Mouse (Mus musculus) CH12.LX (cell line): ENCODE results near the gene BC052040. TPM values are rescaled to one million over a fixed set of nuclear protein-coding genes. Genes with fewer than 3 reads are reported as not detected.

Experiments
- DNase-seq: peaks from one replicate; pipeline ENCODE4 v3.0.0-alpha.2; 2013; ENCODE audit errors: extremely low read depth
- H3K27ac ChIP-seq: 2 replicates; pipeline ENCODE4 v1.5.1; 2012; ENCODE audit warnings: low read depth, mild to moderate bottlenecking, control low read depth, moderate library complexity; ENCODE audit not compliant: insufficient read depth
- H3K27me3 ChIP-seq: replicated peaks from 2 replicates; pipeline ENCODE3; 2012; ENCODE audit warnings: inconsistent platforms
- H3K36me3 ChIP-seq, 2 experiments: replicated peaks in 1 of 2; 2 replicates each; pipeline versions ENCODE3 to v1.6.1; 2012; ENCODE audit warnings: inconsistent platforms in 1 of 2, low read length in 1 of 2, mild to moderate bottlenecking in 1 of 2, mixed read lengths in 1 of 2, moderate library complexity in 1 of 2; ENCODE audit not compliant: control insufficient read depth in 1 of 2, insufficient read depth in 1 of 2
- H3K4me1 ChIP-seq, 2 experiments: 2 replicates each; pipeline ENCODE4 v1.6.1; 2012; ENCODE audit warnings: inconsistent platforms in 1 of 2, moderate library complexity in 1 of 2; ENCODE audit not compliant: insufficient read depth in 2 of 2, control insufficient read depth in 1 of 2
- H3K4me2 ChIP-seq: 2 replicates; pipeline ENCODE4 v1.6.1; 2012; ENCODE audit warnings: low read depth, mild to moderate bottlenecking, control low read depth; ENCODE audit not compliant: poor library complexity, insufficient read depth, severe bottlenecking
- H3K4me3 ChIP-seq, 3 experiments: fragments of 150-350 bp in 1 of 3; sonication (generic) in 1 of 3; replicated peaks in 1 of 3; 2 replicates each; pipeline versions ENCODE3 to v1.5.1; 2011 to 2012; ENCODE audit warnings: low read depth in 2 of 3, low read length in 2 of 3, mild to moderate bottlenecking in 2 of 3, moderate library complexity in 2 of 3, control low read depth in 1 of 3, improper control_type of control experiment in 1 of 3, inconsistent platforms in 1 of 3, mixed read lengths in 1 of 3; ENCODE audit not compliant: poor library complexity in 1 of 3
- H3K79me2 ChIP-seq: replicated peaks from 2 replicates; pipeline ENCODE4 v1.6.1; 2012; ENCODE audit warnings: mild to moderate bottlenecking, moderate library complexity; ENCODE audit not compliant: control insufficient read depth, poor library complexity, insufficient read depth, severe bottlenecking; ENCODE audit errors: extremely low read depth
- H3K9ac ChIP-seq: 2 replicates; pipeline ENCODE4 v1.6.1; 2012; ENCODE audit warnings: low read depth, mild to moderate bottlenecking, control low read depth, moderate library complexity; ENCODE audit not compliant: insufficient read depth
- H3K9me3 ChIP-seq: replicated peaks from 2 replicates; pipeline ENCODE3; 2012; ENCODE audit warnings: low read length, inconsistent platforms, mixed read lengths
- BHLHE40 ChIP-seq: IDR thresholded peaks from 2 replicates; pipeline ENCODE4 v1.6.1; 2011; ENCODE audit warnings: mild to moderate bottlenecking, low read depth, low read length, improper control_type of control experiment
- CHD2 ChIP-seq: IDR thresholded peaks from 2 replicates; pipeline ENCODE4 v1.6.1; 2011; ENCODE audit warnings: low read length, improper control_type of control experiment
- JUND ChIP-seq: conservative IDR thresholded peaks from 2 replicates; pipeline ENCODE4 v1.6.1; 2011; ENCODE audit warnings: low read depth, low read length, improper control_type of control experiment
- MAX ChIP-seq: IDR thresholded peaks from 2 replicates; pipeline ENCODE4 v1.6.1; 2011; ENCODE audit warnings: low read length, improper control_type of control experiment
- MEF2A ChIP-seq: IDR thresholded peaks from 2 replicates; pipeline ENCODE4 v1.6.1; 2014; ENCODE audit warnings: low read depth, mild to moderate bottlenecking, inconsistent platforms, low read length, improper control_type of control experiment, borderline replicate concordance
- MYC ChIP-seq: IDR thresholded peaks from 2 replicates; pipeline ENCODE4 v1.6.1; 2011; ENCODE audit warnings: low read depth, mild to moderate bottlenecking, improper control_type of control experiment, low read length
- NELFE ChIP-seq: IDR thresholded peaks from 2 replicates; pipeline ENCODE4 v1.6.1; 2011; ENCODE audit warnings: low read depth, low read length, improper control_type of control experiment
- PAX5 ChIP-seq: IDR thresholded peaks from 2 replicates; pipeline ENCODE4 v1.6.1; 2012; ENCODE audit warnings: low read length, inconsistent platforms, mixed read lengths
- RAD21 ChIP-seq: IDR thresholded peaks from 2 replicates; pipeline ENCODE4 v1.6.1; 2011; ENCODE audit warnings: low read depth, mild to moderate bottlenecking, low read length, improper control_type of control experiment, moderate library complexity
- SIN3A ChIP-seq: IDR thresholded peaks from 2 replicates; pipeline ENCODE4 v1.6.1; 2012; ENCODE audit warnings: low read length, improper control_type of control experiment, inconsistent platforms
- TBP ChIP-seq: conservative IDR thresholded peaks from 2 replicates; pipeline ENCODE4 v1.6.1; 2011; ENCODE audit warnings: low read depth, low read length, improper control_type of control experiment
- USF1 ChIP-seq: IDR thresholded peaks from 2 replicates; pipeline ENCODE4 v1.6.1; 2014; ENCODE audit warnings: low read depth, mild to moderate bottlenecking, inconsistent platforms, low read length, improper control_type of control experiment
- ZC3H11A ChIP-seq: IDR thresholded peaks from 2 replicates; pipeline ENCODE4 v1.6.1; 2012; ENCODE audit warnings: low read depth, mild to moderate bottlenecking, inconsistent platforms, low read length, improper control_type of control experiment
- ZKSCAN1 ChIP-seq: IDR thresholded peaks from 2 replicates; pipeline ENCODE4 v1.6.1; 2012; ENCODE audit warnings: low read depth, inconsistent platforms, low read length, improper control_type of control experiment, borderline replicate concordance
- ZMIZ1 ChIP-seq: IDR thresholded peaks from 2 replicates; pipeline ENCODE4 v1.6.1; 2012; ENCODE audit warnings: low read depth, mild to moderate bottlenecking, inconsistent platforms, low read length, improper control_type of control experiment
- ZNF384 ChIP-seq: IDR thresholded peaks from 2 replicates; pipeline ENCODE4 v1.6.1; 2012; ENCODE audit warnings: low read depth, low read length, improper control_type of control experiment, inconsistent platforms
- dilution Hi-C: fragments of 300-500 bp; cut with MboI; formaldehyde crosslinking; loops from 2 replicates; pipeline ENCODE4 v1.14.3; 2020; ENCODE audit warnings: low sequenced_read_pairs; ENCODE audit not compliant: extremely low pct_unique_long_range_greater_than_20kb, extremely low pct_ligation_motif_present
- in situ Hi-C: fragments of 300-500 bp; cut with MboI; formaldehyde crosslinking; loops from 3 replicates; pipeline ENCODE4 v1.14.3; 2019; ENCODE audit warnings: low sequenced_read_pairs, low pct_ligation_motif_present, low pct_unique_long_range_greater_than_20kb, mixed read lengths
- polyA plus RNA-seq: library from polyadenylated mRNA; unstranded; fragments of >175 nt; gene quantifications from 2 replicates; pipeline ENCODE4 v1.2.1, GENCODE M21; 2012; ENCODE audit warnings: low read depth; ENCODE audit not compliant: insufficient read length
- total RNA-seq, 2 experiments: library from RNA; depleted of rRNA; stranded (reverse); fragments of 300-350 nt in 1 of 2; fragments of >200 nt in 1 of 2; gene quantifications; 2 replicates each; pipeline ENCODE4 v1.2.3; 2012 to 2014

The BC052040 gene
- total and polyA plus RNA-seq, 3 experiments = 5.9 to 16.5 (median 6.5) TPM

- TF ChIP-seq ZKSCAN1 (no peak), ZNF384 (no peak), RAD21 (no peak), MAX (no peak)
- no peaks in the 10 kb centered on the region for H3K27me3 ChIP-seq
- in situ Hi-C loops = no loop called here
- H3K79me2 ChIP-seq = no peaks in the 10 kb centered on the region
- H3K4me2 ChIP-seq = no peak overlapping the region
- dilution Hi-C loops = no loop called here
- no peak overlapping the region for H3K27ac ChIP-seq
- DNase-seq = no peak
- H3K9ac ChIP-seq = no peak overlapping the region
- no peaks in the 10 kb centered on the region for H3K36me3 ChIP-seq
- H3K9me3 ChIP-seq = no peaks in the 10 kb centered on the region
- H3K4me3 ChIP-seq = no peak overlapping the region
- H3K4me1 ChIP-seq = peaks cover 0 to 11% of the 10 kb centered on the region in 2 experiments; a peak in 2 of 4 replicates
Measured at GRCm38 (mm10) chr2:115538009-115538690, 43.4 kb upstream of the BC052040 start.

- in situ Hi-C loops = no loop called here
- TF ChIP-seq ZMIZ1 = no peak
- TF ChIP-seq SIN3A = no peak
- TF ChIP-seq TBP = no peak
- no peak for TF ChIP-seq MYC
- no peak for TF ChIP-seq NELFE
- TF ChIP-seq JUND = no peak
- TF ChIP-seq CHD2 = no peak
- no peak for TF ChIP-seq ZC3H11A
- TF ChIP-seq USF1 = no peak
- no peak for TF ChIP-seq PAX5
- TF ChIP-seq MAX = no peak
- TF ChIP-seq ZNF384 = no peak
- TF ChIP-seq MEF2A = no peak
- TF ChIP-seq BHLHE40 = no peak
- Histone ChIP-seq H3K79me2 (no peaks in the 10 kb centered on the region), H3K4me3 (no peak overlapping the region), H3K36me3 (no peaks in the 10 kb centered on the region), H3K4me1 (peaks cover 0 to 15% of the 10 kb centered on the region in 2 experiments; a peak in 2 of 4 replicates), H3K9ac (no peak overlapping the region), H3K9me3 (no peaks in the 10 kb centered on the region), H3K27me3 (no peaks in the 10 kb centered on the region), H3K4me2 (no peak overlapping the region), H3K27ac (no peak overlapping the region)
- dilution Hi-C loops = no loop called here
- no peak for DNase-seq
Measured at GRCm38 (mm10) chr2:115538691-115539283, 42.7 kb upstream of the BC052040 start.
